Mouse (Mus musculus): Measurements from ENCODE around the gene Mfn2.

The Mfn2 gene

DNA sequence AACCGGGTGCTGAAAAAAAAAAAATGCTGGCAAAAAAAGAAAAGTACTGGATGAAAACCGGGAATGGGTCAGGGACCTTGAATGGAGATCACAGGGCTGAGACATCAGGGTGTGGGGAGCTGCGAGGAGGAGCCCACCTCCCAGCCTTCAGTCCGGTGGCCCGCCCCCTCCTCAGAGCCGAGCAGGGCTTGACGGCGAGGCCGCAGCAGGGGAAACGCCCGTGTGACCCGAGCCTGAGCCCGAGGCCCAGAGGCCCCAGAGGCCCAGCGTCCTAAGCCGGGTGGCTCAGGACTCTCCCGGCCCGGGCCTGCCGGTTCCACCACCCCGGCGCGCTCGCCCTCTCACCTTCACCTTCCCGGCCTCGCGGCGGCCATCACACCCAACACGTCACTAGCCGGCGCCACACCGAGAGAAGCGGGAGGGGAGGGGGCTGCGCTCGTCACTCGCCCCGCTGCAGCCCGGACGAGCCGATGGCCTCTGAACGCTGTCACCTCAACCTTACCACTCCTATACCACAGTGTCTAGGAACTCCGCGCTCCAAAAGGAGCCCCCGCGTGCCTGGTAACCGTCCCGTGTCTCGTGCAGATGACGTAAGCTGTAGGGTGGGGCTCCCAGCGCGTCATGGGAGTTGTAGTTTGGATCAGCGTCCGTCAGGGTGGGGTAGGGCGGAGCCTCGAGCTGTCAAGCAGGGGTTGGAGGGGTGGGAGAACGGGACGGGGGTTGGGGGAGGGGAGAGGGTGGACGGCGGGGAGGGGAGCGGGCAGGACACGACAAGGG, at the start of gene Mfn2:
Gene Mfn2 (minus strand): TSS at position 392 of the 777 bp plus-strand sequence.
- DNase-seq (ENCODE audit: low read depth, low spot score) = peak; percentile 98

GRCm38 (mm10) chr4:147953590-147953989, 49.1 kb upstream of the Mfn2 start:
- peak; percentile 74 for DNase-seq (ENCODE audit: low read depth, low spot score)

GRCm38 (mm10) chr4:147947511-147947910, 43.0 kb upstream of the Mfn2 start:
- DNase-seq (ENCODE audit: low read depth, low spot score) = no peak

DNA sequence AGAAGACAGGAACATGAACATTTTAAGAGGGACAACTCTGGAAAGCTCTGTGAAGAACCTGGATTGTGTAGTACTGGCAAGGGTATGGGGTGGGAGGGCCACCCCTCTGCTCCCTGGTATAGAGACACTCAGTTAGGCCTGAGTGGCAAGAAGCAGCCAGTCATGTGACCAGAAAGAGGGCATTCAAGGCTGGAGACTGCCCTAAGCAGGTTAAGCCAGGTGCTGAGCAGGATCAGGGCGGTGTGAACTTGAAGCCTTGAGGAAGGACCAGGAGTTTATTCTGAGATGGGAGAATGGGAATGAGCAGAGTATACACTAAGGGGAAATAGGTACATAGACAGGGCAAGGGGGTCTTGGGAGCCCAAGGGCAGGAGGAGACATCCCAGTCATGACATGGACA, 38.5 kb upstream of the Mfn2 start:
- no peak for DNase-seq (ENCODE audit: low read depth, low spot score)

DNA sequence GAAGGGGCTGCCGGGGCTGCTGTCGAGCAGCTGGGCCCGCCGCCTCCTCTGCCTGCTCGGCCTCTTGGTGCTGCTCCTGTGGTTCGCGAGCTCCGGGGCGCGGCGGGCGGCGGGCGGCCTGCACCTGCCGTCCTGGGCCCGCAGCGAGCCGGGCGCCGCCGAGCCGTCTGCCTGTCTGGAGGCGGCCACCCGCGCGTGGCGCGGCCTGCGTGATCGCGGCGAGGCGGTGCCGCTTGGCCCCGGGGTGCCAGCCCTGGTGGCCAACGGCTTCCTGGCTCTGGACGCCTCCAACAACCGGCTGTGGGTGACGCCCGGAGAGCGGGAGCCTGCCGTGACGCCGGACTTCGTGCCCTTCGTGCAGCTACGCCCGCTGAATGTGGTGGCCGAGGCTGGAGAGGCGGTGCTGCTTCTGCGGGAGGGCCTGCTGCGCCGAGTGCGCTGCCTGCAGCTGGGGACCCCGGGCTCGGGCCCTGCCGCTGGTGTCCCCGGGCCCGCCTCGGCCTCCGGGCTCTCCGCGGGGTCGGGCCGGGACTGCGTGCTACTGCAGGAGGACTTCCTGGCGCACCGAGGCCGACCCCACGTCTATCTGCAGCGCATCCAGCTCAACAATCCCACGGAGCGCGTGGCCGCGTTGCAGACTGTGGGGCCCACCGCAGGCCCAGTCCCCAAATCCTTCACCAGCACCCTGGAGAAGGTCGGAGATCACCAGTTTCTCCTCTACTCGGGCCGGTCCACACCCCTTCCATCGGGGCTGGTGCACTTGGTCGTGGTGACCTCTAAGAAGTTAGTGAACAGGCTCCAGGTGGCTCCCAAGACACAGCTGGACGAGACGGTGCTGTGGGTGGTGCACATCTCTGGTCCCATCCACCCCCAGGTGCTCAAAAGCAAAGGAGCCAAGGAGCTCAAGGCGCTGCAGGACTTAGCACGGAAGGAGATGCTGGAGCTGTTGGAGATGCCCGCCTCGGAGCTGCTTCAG, 36.8 kb upstream of the Mfn2 start:
- DNase-seq (ENCODE audit: low read depth, low spot score) = no peak

DNA sequence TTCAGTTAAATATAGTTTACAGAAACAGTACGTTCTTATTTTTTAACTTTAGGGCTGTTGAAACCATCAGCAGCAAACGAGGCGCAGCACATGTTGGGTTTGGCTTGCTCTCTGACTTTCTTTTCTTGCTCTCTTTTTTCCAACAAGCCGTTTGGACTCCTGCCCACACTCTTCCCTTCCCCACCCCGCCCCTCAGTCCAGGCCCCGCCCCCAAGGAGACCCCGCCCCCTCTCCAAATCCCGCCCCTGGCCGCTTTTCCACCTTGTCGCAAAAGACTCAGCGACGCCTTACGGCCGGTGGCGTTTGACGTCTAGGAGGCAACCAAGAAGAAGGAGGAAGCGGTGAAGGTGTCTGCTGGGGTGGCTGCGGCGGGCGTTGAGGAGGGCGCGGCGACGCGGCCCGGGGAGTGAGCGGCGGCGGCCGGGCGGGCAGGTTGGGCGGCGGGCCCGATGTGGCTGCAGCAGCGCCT, 36.1 kb upstream of the Mfn2 start, which contains the start of gene 2510039O18Rik:
Gene 2510039O18Rik (plus strand): TSS at position 320 of the 469 bp plus-strand sequence.
- DNase-seq (ENCODE audit: low read depth, low spot score) = peak; percentile 96

DNA sequence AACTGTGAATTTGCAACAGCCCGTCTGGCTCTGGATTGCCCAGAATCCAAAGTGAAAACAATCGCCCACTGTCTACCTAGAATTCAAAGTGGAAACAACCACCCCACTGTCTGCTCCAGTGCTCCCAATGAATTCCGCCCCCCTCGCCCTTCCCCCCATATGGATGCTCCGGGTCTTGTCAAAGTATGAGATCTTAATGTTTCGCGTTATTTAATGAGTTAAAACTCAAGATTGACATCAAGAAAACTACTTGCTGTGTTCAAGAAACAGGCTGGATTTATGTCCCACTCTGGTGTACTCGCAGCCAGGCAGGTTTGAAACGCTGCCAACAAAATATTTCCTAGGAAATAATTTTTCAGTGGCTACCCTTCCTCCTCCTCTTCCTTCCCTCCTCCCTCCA, 35.6 kb upstream of the Mfn2 start:
- DNase-seq (ENCODE audit: low read depth, low spot score) = peak; percentile 84

DNA sequence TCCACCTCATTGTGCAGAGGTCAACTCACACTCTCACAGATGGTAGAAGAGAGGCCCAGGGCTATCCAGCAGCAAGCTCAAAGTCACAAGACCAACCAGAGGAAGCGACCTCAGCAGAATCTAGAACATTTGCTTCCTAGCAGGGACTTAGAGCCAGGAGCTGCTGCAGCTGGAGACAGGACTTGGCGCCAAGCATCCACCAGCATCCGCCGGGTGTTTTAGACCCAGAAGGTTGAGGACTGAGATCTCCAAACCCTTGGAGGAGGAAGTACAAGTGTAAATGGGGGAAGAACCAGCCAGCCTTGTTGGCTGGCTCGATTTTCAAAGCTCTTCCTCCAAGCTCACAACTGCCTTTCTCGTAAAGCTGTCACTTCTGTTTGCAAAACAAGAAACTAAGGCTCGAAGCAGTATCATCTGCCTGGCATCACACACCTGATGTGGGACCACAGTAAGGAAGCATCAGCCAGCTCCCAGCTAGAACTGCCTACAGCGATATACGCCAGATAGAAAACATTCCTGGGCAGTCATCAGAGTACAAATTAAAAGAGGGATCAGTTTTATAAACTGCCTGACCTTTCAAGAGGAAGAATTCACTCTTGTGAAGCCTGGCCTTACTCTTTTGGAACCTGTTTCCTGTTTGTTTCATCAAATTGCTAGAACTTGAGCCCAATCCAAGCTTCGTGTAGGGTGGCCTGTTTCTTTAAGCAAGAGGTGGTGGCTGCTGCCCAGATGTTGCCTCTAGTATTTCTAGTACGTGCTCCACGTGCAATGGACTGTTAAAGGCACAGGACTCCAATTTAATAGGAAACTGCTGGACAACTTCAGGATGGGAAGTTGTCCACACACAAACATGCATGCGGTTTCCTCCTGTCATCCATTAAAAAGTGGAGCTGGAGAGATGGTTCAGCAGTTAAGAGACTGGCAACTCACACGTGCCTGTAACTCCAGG, 33.9 kb upstream of the Mfn2 start:
- DNase-seq (ENCODE audit: low read depth, low spot score) = peak; percentile 39

DNA sequence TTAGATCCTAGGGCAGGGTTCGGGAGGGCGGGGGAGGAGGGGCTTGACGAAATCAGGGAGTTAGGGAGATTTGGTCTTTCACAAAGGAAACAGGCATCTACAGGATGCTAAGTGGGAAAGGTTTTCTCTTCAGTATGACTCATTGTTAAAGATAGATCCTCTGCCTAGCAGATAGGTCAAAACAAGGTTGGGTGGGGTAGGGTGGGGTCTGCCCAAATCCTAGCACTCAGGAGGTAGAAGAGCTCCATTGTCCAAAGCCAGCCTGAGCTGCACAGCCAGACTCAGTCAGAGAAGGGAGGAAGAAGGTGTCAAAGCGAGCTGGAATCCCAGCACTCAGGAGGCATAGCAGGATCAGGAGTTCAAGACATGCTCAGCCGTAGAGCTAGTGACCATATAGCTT, 33.0 kb upstream of the Mfn2 start:
- no peak for DNase-seq (ENCODE audit: low read depth, low spot score)

DNA sequence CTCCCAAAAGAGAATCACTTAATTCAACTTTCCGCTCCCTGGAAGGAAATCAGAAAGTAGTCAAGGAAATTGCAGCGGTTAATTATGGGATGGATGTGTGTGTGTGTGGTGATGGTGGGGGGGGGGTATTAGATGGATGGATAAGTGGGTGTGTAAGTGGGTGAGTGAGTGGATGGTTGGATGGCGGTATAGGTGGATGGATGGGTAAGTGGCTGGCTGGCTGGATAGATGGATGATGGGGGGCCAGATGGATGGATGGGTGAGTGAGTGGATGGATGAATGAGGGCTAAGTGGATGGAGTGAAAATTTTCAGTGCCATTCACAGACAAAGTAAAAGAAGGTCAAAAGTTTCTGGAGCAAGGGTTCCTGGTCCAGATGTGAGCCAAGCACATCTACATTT, 32.5 kb upstream of the Mfn2 start:
- no peak for DNase-seq (ENCODE audit: low read depth, low spot score)

GRCm38 (mm10) chr4:147936331-147936954, 31.9 kb upstream of the Mfn2 start, which contains the start of gene Plod1:
TSS of gene Plod1 (minus strand) at chr4:147936767.
- peak; percentile 71 for DNase-seq (ENCODE audit: low read depth, low spot score)

DNA sequence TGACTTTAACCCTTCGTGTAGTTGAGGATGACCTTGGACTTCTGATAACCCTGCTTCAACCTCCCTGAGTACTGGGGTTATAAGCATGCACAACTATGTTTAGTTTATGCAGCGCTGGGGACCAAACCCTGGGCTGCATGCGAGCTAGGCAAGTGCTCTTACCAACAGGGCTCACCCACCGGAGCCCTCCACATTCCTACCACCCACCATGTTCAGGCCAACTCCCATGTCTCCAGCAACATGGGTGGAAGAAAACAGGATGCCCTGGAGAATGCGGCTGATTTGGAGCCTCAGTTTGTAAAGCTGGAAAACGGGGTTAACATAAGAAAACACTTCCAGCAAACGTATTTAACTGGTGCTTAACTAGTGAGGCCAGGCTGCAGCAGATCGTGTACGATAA, 31.4 kb upstream of the Mfn2 start:
- DNase-seq (ENCODE audit: low read depth, low spot score) = no peak

DNA sequence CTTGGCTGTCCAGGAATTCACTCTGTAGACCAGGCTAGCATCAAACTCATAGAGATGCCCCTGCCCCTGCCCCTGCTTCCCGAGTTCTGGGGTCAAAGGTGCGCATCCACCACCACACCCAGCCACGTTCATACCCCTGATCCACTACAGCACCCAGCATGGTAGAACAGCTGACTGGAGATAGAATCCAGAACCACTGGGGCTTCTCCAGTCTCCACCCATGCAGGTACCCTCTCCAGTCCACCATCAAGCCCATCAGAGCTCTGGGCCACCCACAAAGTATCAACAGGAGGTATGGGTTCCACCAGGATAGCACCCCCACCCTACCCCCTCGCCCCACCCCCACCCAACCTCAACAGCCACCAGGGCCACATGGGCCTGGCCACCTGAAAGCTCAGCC, 30.1 kb upstream of the Mfn2 start:
- DNase-seq (ENCODE audit: low read depth, low spot score) = no peak

GRCm38 (mm10) chr4:147934134-147934533, 29.6 kb upstream of the Mfn2 start:
- no peak for DNase-seq (ENCODE audit: low read depth, low spot score)

- no peak for DNase-seq (ENCODE audit: low read depth, low spot score)
Measured at GRCm38 (mm10) chr4:147930946-147931345, 26.4 kb upstream of the Mfn2 start.

DNA sequence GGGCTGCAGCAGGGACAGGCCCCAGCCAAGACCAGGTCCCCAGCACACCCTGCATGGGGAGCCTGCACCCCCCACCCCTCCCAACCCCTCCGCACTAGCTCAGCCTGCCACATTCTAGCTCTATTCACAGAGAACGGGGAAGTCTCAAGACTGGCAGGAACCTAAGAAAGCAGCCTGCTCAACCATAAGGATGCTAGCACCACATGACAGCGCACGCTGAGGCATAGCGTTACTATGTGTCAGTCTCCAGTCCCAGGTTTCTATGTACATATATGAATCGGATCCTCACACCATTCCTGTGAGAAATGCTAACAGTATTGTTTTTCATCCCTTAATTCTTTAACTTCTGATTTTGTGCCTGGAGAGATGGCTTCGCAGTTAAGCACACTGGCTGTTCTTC, 24.0 kb upstream of the Mfn2 start:
- no peak for DNase-seq (ENCODE audit: low read depth, low spot score)

DNA sequence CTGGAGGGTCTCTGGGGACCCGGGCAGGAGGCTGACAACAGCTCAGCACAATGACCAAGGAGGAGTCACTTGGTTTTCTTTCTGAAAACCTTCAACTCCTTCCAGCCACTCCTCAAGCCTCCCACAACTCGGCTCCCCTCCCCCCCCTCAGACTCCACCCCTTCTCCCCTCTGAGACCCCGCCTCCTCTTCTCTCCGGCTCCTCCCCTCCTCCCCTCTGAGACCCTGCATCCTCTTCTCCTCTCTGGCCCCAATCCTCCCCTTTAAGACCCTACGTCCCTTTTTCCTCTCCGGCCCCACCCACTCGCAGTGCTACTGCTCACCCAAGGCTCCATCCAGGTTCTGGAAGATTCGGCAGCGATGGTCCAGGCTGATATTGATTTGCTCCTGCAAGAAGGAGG, 23.6 kb upstream of the Mfn2 start:
- DNase-seq (ENCODE audit: low read depth, low spot score) = no peak

DNA sequence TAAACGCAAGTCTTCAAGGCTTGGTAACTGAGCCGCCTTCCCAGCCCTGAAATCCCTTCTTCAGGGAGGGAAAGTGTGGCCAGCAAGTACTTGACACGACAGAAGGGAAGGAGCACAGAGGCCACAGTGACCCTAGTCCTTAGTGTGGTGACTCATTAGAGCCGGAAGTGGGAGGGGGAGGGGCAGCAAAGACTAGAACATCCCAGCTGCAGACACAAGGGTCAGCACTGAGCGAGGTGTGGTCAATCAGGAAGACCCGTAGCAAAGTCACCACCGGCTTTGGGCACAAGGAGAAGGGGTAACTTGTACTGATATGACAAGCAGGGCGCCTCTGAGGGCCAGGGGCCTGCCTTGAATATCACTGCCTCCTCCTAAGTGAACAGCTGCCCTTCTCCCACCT, 23.2 kb upstream of the Mfn2 start:
- no peak for DNase-seq (ENCODE audit: low read depth, low spot score)

DNA sequence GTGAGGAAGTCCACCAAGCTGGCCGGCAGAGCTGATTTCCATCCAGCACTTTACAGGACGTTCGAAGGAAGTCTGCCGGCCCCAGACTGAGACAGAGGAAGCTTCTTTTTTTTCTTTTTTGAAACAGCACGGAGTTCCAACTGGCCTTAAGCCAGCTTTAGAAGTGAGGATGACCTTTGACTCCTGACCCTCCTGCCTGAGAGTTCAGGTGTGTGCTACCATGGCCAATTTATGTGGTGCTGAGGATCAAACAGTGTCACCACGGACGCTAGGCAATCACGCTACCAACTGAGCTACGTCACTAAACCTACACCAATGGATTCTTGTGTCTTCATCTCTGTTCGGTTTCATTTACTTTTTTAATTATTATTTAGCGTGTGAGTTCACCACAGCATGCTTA, 17.8 kb upstream of the Mfn2 start:
- DNase-seq (ENCODE audit: low read depth, low spot score) = no peak

DNA sequence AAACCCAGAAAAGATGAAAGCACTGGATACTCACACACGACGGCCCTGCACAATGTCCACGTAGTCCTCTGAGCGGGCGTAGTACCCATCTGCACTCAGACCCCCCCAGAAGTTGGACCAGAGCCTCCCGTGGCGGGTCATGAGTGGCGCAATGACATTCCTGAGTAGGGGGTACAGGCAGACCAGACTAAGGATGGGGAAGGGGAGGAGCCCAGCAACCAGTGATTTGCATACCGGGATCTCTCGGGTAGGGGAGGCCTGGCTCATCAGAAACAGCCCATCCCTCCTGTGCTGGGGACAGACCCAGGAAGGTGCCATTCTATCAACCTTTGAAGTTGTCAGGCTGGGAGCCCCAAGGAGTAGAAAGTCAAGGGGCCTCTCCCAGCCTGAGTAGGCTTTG, 16.5 kb upstream of the Mfn2 start:
- no peak for DNase-seq (ENCODE audit: low read depth, low spot score)

Data from brain, adult 2 months (tissue).